Mouse (Mus musculus): ENCODE data around the gene Dctpp1.

Gene Dctpp1

GRCm38 (mm10) chr7:127231376-127231775 is 29.1 kb downstream of the Dctpp1 start:
- DNase-seq (ENCODE audit: low read depth): no peak

GRCm38 (mm10) chr7:127228615-127229303 is 31.8 kb downstream of the Dctpp1 start:
- peak; percentile 96 for DNase-seq (ENCODE audit: low read depth)

- no peak for DNase-seq (ENCODE audit: low read depth)
Observed at GRCm38 (mm10) chr7:127225147-127225995, 35.1 kb downstream of the Dctpp1 start.

- no peak for DNase-seq (ENCODE audit: low read depth)
Observed at GRCm38 (mm10) chr7:127224616-127225015, 35.9 kb downstream of the Dctpp1 start.

- no peak for DNase-seq (ENCODE audit: low read depth)
Observed at GRCm38 (mm10) chr7:127223515-127224478, 36.7 kb downstream of the Dctpp1 start.

- DNase-seq (ENCODE audit: low read depth): no peak
Observed at GRCm38 (mm10) chr7:127223106-127223505, 37.4 kb downstream of the Dctpp1 start.

GRCm38 (mm10) chr7:127220440-127220839 is 40.1 kb downstream of the Dctpp1 start:
- peak; percentile 76 for DNase-seq (ENCODE audit: low read depth)

GRCm38 (mm10) chr7:127218670-127219069 is 41.8 kb downstream of the Dctpp1 start:
- no peak for DNase-seq (ENCODE audit: low read depth)

GRCm38 (mm10) chr7:127217901-127218642 is 42.4 kb downstream of the Dctpp1 start:
- peak; percentile 86 for DNase-seq (ENCODE audit: low read depth)

GRCm38 (mm10) chr7:127217475-127217874 is 43.0 kb downstream of the Dctpp1 start:
- DNase-seq (ENCODE audit: low read depth): no peak

- DNase-seq (ENCODE audit: low read depth): peak; percentile 45
Observed at GRCm38 (mm10) chr7:127216307-127216706, 44.2 kb downstream of the Dctpp1 start.

GRCm38 (mm10) chr7:127214981-127215871 is 45.3 kb downstream of the Dctpp1 start:
- peak; percentile 91 for DNase-seq (ENCODE audit: low read depth)

- no peak for DNase-seq (ENCODE audit: low read depth)
Observed at GRCm38 (mm10) chr7:127214521-127214920, 46.0 kb downstream of the Dctpp1 start.

- DNase-seq (ENCODE audit: low read depth): no peak
Observed at GRCm38 (mm10) chr7:127213930-127214329, 46.6 kb downstream of the Dctpp1 start.

- DNase-seq (ENCODE audit: low read depth): peak; percentile 80
Observed at GRCm38 (mm10) chr7:127213485-127213884, 47.0 kb downstream of the Dctpp1 start.

GRCm38 (mm10) chr7:127212432-127213250 is 47.9 kb downstream of the Dctpp1 start:
- DNase-seq (ENCODE audit: low read depth): no peak

- peak; percentile 54 for DNase-seq (ENCODE audit: low read depth)
Observed at GRCm38 (mm10) chr7:127211014-127211745, 49.3 kb downstream of the Dctpp1 start.

GRCm38 (mm10) chr7:127210266-127210665 is 50.2 kb downstream of the Dctpp1 start:
- DNase-seq (ENCODE audit: low read depth): no peak

GRCm38 (mm10) chr7:127209851-127210250 is 50.7 kb downstream of the Dctpp1 start:
- peak; percentile 35 for DNase-seq (ENCODE audit: low read depth)
